Mouse (Mus musculus): Measurements from ENCODE around the gene Gm21822. TPM values are rescaled to one million over a fixed set of nuclear protein-coding genes. Genes with fewer than 3 reads are reported as not detected.
"Not testable (repeated sequence)": the region's sequence is repeated elsewhere in the genome, so short reads cannot be mapped to it uniquely, and the experiment has no call there.

Gm21822 gene
- polyA plus RNA-seq (2015; fragmentation: Nextera tagmentation; extraction: Ambion mirVana), result not detected in 2 replicates

DNA sequence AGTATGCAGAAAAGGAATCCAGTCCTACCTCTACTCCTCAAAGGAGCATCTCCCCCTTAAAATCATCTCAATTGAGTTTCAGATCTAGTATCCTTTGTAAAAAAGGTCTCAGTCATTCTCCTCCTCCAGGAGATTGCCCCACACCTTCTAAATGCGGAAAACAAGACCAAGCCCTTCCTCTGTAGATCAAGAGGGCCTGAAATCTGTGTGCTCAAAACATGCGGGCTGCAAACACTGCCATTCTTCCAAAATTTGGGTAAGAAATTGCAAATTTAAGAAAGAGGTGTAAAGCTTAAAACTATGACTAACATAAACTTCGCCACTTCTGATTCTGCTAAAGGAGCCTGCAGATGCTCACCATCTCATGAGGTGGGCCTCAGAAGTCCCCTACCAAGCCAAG lies at the start of gene Gm21822:
Gm21822 (plus strand) TSS at position 301 of the 400 bp plus-strand sequence.
- not testable (repeated sequence) for H3K36me3 ChIP-seq (ENCODE audit: control insufficient read depth, insufficient read depth, low read length); H3K27ac ChIP-seq (ENCODE audit: low read depth, low read length); H3K4me3 ChIP-seq (ENCODE audit: low read length); H3K4me1 ChIP-seq (ENCODE audit: control insufficient read depth, insufficient read depth, low read depth, low read length); H3K9ac ChIP-seq (ENCODE audit: low read depth, low read length); H3K27me3 ChIP-seq (replicated peaks; ENCODE audit: control insufficient read depth, insufficient read depth, low read length); H3K9me3 ChIP-seq (ENCODE audit: control insufficient read depth, low read length); H3K4me2 ChIP-seq (ENCODE audit: low read length); ATAC-seq
- WGBS, result no CpG with 5 or more reads among the region's 3 CpGs

Data from hindbrain, embryonic 16.5 days (tissue).